Mouse (Mus musculus): ENCODE measurements at regions not wholly inside any gene's neighbourhood (a gene's known extent, or its start where the extent isn't known, plus 50 kb on each side); places are given as distances from the start of the nearest gene placed in this dataset.
"Not testable (repeated sequence)": the region's sequence is repeated elsewhere in the genome, so short reads cannot be mapped to it uniquely, and the experiment has no call there.

- intact Hi-C loops (cut with DNase I), result no loop called here
Measured at GRCm38 (mm10) chr11:63211501-63211900, 82.7 kb downstream of the Pmp22 start.

GRCm38 (mm10) chr11:63213043-63213442, 84.3 kb downstream of the Pmp22 start:
- DNase-seq, result peak; percentile 72 to 89
- intact Hi-C loops (cut with DNase I), result loop anchor here (2.0 kb wide), 2 partner anchors 178 to 1756 kb away; no protein-coding TSS in a partner anchor

More at GRCm38 (mm10) chr11:63211501-63211900, 82.7 kb downstream of the Pmp22 start:
- no peak for DNase-seq

GRCm38 (mm10) chr11:63213901-63214425, 85.2 kb downstream of the Pmp22 start:
- intact Hi-C loops (cut with DNase I), result loop anchor here (2.0 kb wide), 2 partner anchors 177 to 1755 kb away; no protein-coding TSS in a partner anchor
- DNase-seq, result no peak

GRCm38 (mm10) chr11:63215993-63216392, 87.2 kb downstream of the Pmp22 start:
- intact Hi-C loops (cut with DNase I), result no loop called here
- DNase-seq, result no peak

- intact Hi-C loops (cut with DNase I), result no loop called here
- DNase-seq, result no peak
Measured at GRCm38 (mm10) chr11:63217049-63217448, 88.3 kb downstream of the Pmp22 start.

GRCm38 (mm10) chr11:63226471-63226870, 97.7 kb downstream of the Pmp22 start:
- intact Hi-C loops (cut with DNase I), result no loop called here

GRCm38 (mm10) chr11:63230786-63231185, 102.0 kb downstream of the Pmp22 start:
- intact Hi-C loops (cut with DNase I), result no loop called here
- DNase-seq, result no peak

More at GRCm38 (mm10) chr11:63226471-63226870, 97.7 kb downstream of the Pmp22 start:
- DNase-seq, result no peak

GRCm38 (mm10) chr11:63233172-63233966, 104.6 kb downstream of the Pmp22 start:
- no peak for DNase-seq
- intact Hi-C loops (cut with DNase I), result no loop called here

GRCm38 (mm10) chr11:63234481-63234880, 105.7 kb downstream of the Pmp22 start:
- intact Hi-C loops (cut with DNase I), result no loop called here
- DNase-seq, result no peak

- intact Hi-C loops (cut with DNase I), result no loop called here
- no peak for DNase-seq
Measured at GRCm38 (mm10) chr11:63238655-63239054, 109.9 kb downstream of the Pmp22 start.

- DNase-seq, result no peak
- intact Hi-C loops (cut with DNase I), result no loop called here
Measured at GRCm38 (mm10) chr11:63243906-63244416, 115.2 kb downstream of the Pmp22 start.

- intact Hi-C loops (cut with DNase I), result no loop called here
- no peak for DNase-seq
Measured at GRCm38 (mm10) chr11:63245041-63245440, 116.3 kb downstream of the Pmp22 start.

- intact Hi-C loops (cut with DNase I), result no loop called here
Measured at GRCm38 (mm10) chr11:63246052-63246661, 117.4 kb downstream of the Pmp22 start.

GRCm38 (mm10) chr11:63252012-63252856, 123.5 kb downstream of the Pmp22 start:
- DNase-seq, result no peak
- intact Hi-C loops (cut with DNase I), result no loop called here

More at GRCm38 (mm10) chr11:63246052-63246661, 117.4 kb downstream of the Pmp22 start:
- DNase-seq, result no peak

- DNase-seq, result peak in 1 of 2 experiments; percentile 12
- intact Hi-C loops (cut with DNase I), result no loop called here
Measured at GRCm38 (mm10) chr11:63252968-63253602, 124.3 kb downstream of the Pmp22 start.

GRCm38 (mm10) chr11:63264432-63265061, 135.8 kb downstream of the Pmp22 start:
- intact Hi-C loops (cut with DNase I), result loop anchor here (2.0 to 5.0 kb wide), 2 partner anchors 126 to 1703 kb away; no protein-coding TSS in a partner anchor

GRCm38 (mm10) chr11:63266290-63266689, 137.5 kb downstream of the Pmp22 start:
- intact Hi-C loops (cut with DNase I); DNase-seq: not testable (repeated sequence)

More at GRCm38 (mm10) chr11:63264432-63265061, 135.8 kb downstream of the Pmp22 start:
- peak in 1 of 2 experiments; percentile 5 for DNase-seq

GRCm38 (mm10) chr11:63276641-63277040, 147.9 kb downstream of the Pmp22 start:
- no peak for DNase-seq
- intact Hi-C loops (cut with DNase I), result no loop called here

GRCm38 (mm10) chr11:63281839-63282238, 153.1 kb downstream of the Pmp22 start:
- intact Hi-C loops (cut with DNase I), result no loop called here
- DNase-seq, result no peak
